Mouse (Mus musculus) layer of hippocampus, adult 9-10 months (tissue): Measurements from ENCODE around the gene Veph1.

ENCODE experiments used
- DNase-seq: peaks from one replicate; pipeline ENCODE4 v3.0.0; 2022; ENCODE audit warnings: low spot score

The Veph1 gene

GRCm38 (mm10) chr3:66101074-66101473 is 195.6 kb downstream of the Veph1 start:
- DNase-seq: no peak

GRCm38 (mm10) chr3:66091746-66092145 is 204.9 kb downstream of the Veph1 start:
- DNase-seq: no peak

DNA sequence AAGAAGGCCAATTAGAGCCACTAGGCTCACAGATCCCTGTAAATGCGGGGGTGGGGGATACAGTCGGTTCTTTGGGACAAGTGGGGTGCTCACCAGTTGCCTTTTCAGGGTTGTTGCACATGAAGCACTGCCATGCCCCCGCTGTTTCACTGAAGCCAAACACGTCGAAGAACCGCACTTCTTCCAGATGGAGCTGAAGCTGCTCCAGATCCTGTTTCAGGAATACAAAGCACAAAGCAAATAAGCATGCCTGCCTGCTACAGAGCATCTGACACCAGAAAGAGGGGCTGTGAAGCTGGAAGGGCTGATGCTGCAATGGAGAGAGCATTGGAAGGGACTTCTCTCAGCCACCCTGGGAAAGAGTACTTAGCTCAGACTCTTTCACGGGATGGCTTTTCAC is 209.0 kb downstream of the Veph1 start:
- DNase-seq: no peak

DNA sequence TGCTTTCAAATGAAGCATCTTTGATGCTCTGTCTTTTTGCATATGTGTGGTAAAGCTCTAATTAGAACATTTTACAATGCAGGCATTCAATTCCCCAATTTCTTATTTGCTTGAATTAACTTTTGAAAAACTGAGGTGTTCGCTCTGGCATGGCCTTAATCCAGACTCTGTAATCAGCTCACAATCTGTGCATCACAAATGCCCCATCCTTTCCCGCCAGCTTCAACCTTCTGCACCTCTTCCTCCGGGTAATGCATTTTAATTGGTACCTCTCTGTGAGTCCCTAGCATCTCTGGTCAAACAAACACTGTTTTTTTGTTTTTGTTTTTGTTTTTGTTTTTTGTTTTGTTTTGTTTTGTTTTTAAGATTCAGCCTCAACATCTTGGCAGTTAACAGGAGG is 212.8 kb downstream of the Veph1 start:
- no peak for DNase-seq

DNA sequence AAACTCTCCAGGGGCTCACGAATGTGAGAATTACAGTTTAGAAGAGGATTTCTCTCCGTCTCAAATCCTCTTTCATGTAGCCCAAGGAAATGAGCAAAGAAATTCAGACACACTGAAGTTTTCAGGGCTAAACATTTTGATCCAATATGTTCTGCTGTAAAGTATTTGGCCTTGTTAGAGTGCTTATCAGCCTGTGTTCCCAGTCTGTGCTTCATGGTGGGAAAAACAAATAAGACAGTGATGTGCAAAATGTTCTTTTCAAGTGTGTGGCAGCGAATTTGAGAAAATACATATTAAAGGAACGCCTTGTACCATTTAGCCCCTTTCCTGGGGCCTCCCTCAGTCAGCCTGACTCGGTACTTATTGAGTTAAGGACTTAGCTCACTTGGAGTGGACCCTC is 213.2 kb downstream of the Veph1 start:
- no peak for DNase-seq

DNA sequence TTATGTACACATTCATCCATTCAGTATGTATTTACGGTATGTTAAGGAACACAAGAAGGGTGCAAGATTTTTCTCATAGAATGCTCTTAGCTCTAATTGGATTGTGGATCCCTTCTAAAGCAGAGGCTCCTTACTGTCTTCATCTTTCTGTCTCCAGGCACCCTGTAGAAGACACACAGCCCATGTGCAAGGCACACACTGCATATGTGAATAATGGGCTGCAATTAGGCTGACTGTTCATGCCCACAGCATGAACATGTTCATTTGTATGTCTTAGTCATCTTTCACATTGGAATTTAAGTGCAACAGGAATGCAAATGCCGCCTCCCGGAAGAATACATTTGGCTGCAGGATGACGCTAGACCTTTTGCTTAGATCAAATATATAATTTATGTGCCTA is 213.7 kb downstream of the Veph1 start:
- no peak for DNase-seq

DNA sequence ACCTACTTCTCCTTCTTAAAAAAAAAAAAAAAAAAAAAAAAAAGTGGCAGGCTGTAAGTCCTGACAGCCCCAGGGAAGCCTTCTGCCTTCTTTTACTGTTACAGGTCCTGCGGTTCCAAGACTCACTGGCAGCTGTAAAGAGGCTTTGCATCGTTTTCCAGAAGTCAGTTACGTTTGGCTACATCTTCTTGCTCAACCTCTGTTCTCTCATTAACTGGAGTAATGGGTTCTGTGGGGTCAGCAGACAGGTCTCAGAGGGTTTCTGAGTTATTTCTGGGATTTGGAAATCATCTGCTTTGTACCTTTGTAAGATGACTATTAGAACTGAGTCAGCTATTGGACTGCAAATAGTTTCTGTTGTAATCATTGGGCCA is 215.3 kb downstream of the Veph1 start:
- DNase-seq: no peak

DNA sequence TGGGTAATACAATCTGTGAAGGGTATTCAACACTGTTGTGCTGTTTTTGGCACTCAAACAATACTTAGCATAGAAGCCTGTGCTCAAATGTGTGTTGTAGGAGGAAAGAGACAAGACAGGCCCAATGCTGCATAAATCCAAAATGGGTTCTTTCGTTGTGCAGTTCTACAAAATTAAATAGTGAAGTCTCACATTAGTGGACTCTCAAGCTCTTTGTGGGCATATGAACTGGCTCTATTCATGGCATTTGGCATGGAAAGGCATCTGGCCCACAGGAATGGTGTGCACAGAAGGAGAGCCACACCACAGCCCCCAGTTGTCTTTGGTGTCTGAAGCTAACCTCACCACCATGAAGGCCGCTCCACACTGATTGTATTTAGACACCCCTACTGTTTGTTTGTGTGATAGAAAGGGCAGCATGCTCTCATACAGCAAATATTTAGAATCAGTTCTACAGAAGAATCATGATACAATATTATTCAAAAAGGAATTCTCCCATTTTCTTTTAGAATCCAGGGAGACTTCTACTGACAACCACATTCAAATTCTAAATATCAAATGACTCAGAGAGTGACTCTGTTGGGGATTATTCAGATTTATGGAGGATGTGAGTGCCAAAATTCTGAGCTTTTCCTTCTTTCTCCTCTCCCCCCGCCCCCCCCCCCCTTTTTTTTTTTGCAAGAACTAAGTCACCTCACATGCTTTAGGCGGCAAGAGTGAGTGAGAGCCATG is 215.8 kb downstream of the Veph1 start:
- no peak for DNase-seq

DNA sequence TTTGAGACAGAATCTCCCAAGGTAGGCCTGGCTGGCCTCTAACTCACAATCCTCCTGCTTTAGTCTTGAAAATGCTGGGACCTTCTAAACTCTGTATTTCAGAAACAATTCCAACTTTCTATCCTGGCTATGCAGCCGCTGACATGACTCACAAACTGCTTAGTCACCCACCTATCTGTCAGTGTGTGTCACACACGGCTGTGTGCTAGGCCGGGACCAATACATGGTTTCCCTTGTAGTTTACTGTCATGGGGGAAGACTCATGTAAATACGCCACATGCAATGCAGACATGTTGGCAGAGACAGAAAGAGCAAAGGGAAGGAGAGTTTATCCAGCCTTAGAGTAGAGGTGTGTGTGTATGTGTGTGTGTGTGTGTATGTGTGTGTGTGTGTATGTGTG is 216.8 kb downstream of the Veph1 start:
- DNase-seq: no peak

DNA sequence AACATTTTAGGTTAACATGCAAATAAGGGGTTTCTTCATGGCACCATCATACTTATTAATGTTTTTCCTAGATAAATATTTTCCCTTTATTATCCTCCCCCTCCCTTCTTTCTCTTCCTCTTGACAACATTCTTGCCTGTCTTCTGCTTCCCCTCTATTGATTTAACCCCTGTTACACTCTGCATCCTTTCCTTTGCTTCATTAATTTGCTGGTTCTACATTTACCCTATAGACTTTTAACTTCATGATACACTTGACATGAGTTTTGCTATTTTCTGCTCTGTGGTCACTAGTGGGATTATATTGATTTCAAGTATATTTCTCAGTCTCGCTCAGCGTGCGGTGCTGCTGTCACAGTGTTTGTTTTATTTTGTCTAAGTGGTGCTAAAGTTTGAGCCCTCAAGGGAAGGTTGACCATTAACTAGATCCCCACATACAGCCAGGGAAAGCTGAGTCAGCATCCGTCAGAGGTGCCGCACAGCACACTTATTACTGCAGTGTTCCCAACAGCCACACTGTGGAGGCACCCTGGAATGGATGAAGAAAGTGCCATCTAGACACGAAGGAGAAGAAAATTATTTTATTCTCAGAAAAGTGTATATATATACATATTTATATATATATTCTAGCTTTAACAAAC is 217.6 kb downstream of the Veph1 start:
- no peak for DNase-seq

DNA sequence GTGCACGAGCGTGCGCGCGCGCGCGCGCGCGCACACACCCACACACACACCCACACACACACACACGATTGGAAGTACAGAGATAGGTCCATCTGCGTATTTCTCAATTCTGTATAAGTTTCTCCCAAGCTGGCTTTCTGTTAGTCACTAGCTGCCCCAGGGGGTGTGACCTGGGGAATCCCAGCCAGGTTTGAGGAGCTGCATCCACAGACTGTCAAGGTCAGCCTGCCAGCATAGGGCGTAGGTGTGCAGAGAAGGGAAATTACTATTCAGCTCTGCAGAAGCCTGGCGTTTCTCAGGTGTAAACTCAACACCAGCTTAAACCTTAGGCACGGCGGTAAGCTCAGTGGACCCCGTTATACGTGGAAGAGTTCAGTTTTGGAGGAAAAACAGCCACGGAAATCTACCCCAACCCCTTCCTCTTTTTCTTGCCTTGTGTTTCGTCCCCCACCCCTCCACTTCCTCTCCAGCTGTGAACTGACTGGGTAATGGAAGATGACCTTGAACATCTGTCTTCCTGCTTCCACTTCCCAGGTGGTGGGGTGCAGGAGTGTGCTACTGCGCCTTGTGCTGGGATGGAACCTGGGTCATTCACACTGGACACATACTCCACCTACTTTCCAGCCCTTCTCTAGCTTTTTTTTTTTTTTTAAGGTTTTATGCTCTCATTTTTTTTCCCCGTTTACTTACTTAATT is 218.5 kb downstream of the Veph1 start:
- DNase-seq: no peak

GRCm38 (mm10) chr3:66070274-66070673 is 226.4 kb downstream of the Veph1 start:
- DNase-seq: no peak

DNA sequence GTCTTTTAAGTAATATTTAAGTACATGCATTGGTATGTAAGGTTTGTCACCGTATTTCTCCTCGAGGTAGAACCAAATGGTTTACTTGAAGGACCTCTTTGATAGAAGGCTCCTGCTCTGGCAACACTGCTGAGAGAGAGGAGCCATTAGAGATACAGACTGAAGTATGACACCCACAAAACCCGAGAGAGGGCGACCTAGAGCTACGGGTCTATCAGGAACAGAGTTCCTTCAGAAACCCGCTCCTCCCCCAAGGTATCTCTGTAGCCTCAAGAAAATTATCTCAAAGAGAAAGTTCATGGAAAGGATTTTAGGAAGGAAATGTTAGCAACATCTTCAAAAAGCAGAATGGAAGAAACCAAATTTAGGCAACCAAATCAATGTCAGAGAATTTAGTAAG is 232.8 kb downstream of the Veph1 start:
- DNase-seq: no peak

DNA sequence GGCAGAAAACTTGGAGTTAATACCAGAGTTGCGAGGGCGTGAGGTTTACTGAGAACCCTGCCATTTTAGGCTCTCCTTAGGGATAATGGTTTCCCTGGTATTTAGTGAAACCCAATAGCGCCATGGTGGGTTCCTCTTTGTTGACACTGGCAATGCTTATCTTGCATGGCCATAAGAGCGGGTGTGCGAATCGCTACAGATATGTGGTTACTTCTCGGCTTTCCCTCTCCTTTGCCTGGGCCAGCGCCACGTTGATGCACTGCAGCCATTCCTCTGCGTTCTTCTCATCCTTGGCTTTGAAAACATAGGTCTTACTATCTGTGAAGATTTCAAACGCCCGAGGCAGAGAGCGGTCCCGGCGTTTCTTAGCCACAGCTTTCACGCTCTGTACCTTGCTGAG is 239.7 kb downstream of the Veph1 start:
- DNase-seq: no peak

GRCm38 (mm10) chr3:66055652-66056051 is 241.0 kb downstream of the Veph1 start:
- no peak for DNase-seq

DNA sequence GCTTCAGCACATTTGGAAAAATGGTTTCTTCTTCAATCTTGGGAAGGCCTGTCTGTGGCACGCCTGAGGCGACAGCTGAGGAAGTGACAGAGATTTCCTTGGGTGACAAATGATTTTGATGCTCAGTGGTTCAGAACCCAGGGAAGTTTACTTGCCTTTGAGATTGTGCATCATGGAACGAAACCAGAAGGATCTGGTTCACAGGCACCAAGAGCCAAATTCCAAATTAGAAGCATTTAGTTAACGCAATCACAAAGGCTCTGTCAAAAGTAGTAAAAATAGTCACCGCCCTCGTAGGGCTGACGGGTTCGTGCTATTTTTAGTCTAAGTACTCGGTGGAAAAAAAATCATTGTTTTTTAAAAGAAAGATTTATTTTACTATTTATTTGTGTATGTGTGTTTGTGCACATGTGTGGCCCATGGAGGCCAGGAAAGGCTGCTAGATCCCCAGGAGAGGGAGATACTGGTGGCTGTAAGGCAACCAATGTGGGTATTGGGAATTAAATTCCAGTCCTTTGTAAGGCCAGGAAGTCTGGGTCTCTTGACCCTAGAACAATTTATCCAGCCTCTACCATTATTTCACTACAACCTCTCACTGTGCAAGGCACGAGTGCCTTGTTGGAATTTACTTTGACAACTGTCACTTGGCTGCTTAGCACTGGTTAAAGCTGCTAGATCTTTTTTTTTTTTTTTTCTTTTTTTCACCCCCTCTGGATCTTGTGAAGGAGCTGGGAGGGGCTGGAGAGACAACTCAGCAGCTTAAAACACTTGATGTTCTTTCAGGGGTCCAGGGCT is 246.3 kb downstream of the Veph1 start:
- DNase-seq: no peak

- DNase-seq: no peak
Measured at GRCm38 (mm10) chr3:66040857-66041494, 255.7 kb downstream of the Veph1 start.

DNA sequence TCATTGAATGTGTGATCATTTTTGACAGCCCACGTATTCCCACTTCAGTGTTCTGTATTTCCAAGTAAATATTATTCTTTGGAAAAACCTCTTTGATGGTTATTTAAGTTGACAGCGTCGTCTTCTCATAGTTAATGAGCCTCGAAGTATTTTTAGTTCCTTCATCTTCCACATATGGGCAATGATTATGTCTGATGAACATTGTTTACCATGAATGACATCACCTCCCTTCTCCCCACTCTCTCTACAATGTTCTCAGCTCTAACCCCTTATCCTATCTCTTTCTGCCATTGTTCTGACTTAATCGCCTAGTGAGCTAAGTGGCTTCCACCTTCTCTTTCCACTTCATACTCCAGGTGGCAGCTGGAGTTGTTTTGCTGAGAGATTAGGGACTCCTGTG is 261.4 kb downstream of the Veph1 start:
- no peak for DNase-seq

- no peak for DNase-seq
Measured at GRCm38 (mm10) chr3:66033346-66033745, 263.3 kb downstream of the Veph1 start.

DNA sequence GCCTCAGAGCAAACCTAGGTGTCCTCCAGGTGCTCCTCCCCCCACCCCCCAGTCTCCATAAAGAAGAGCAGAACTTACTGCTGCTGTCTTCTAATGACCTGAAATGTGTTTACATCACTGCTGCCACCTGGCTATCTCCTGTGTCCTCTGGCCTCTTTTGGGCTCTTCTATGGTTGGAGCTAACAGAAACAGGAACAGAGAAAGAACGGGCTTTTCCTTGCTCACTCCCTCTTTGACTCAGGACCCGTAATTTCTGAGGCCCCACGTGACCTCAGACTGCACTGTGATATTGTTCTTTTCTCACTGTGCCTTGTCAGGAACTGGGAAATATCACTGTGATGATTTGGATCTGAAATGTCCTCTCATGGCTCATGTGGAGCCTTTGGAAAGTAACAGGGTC is 271.2 kb downstream of the Veph1 start:
- DNase-seq: no peak

DNA sequence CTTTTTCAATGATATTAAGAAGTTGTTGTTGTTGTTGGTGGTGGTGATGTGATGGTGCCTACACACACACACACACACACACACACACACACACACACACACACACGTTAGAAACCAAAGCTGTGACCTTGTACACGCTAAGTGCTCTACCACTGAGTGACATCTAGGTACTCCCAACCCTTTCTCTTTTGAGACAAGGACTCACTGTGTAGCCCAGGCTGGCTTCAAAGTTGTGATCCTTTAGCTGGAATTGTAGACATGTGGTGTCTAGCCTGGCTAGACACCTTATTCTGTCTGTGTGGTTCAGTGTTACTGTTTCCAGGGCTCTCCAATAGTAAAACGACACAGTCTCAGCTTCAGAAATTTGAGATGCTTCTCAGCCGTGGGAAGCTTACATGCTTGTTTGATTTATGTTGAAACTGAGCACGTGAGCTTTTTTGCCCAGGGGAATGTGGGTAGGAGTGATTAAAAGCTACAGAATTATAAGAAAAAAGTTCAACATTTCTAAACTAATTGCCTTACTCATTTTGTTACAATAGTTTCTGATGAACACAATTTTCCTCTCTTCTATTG is 272.3 kb downstream of the Veph1 start:
- no peak for DNase-seq

GRCm38 (mm10) chr3:66019171-66019570 is 277.5 kb downstream of the Veph1 start:
- DNase-seq: no peak
